Mouse (Mus musculus): ENCODE measurements around the gene Arid3b.

GRCm38 (mm10) chr9:57773754-57774153 lies 62.8 kb downstream of the Arid3b start:
- TF ChIP-seq CTCF (IDR thresholded peaks at IDR 0.05; ENCODE audit: borderline replicate concordance, control insufficient read depth, extremely low read depth, insufficient read depth, low read length, poor library complexity): no peak
- TF ChIP-seq POLR2A (IDR thresholded peaks at IDR 0.05; ENCODE audit: control insufficient read depth, extremely low read depth, insufficient read depth, low read length, poor library complexity): no peak
